Mouse (Mus musculus): ENCODE measurements around the gene Fbxl17.

Gene Fbxl17

DNA sequence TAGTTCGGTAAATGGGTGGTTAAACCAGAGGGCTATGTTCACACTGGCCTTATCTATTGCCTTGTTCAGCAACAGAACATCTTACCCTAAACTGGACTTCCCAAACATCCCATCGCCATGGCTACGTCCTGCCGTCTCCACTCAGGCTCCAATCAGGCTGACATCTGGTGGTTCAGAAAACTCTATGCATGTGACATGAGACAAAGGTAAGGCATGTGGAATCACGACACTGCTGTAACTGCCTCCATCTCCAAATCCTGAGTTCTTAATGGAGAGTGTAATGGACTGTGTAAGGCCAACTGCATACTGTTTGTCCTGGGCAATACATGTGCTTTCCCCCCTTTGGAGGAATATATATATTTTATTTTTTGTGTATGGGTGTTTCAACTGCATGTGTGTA, 382.7 kb downstream of the Fbxl17 start:
- in situ Hi-C loops (cut with MboI; ENCODE audit: low sequenced_read_pairs): no loop called here

DNA sequence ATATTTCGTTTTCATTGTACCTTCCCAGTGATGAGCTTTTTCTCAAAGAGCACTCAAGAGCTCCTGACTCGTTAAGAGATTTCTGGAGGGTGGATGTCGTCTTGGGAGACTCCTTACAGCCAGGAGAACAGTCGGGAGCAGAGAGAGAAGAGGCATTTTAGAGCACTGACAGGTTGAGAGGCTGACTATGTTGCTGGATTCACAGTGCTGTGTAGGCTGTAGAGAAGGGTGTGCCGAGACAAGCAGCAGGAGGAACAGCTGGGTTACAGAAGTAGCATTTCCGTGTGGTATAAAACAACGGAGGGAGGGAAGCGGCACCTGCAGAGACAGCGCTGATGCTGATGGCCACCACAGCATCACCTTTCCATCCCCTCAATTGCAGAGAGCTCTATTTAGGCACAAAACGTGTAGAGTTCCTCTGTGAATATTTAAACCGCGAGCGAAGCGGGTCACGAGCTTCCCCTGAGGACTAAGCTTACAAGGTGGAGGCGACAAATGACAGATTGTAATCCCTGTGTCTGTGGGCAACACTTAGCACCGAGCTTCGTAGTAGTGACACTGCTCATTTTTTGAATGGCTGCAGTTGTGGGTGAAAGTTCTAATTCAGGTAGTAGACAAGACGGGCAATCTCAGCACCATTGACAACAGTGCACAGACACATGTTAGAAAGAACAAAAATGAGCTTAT, 385.3 kb downstream of the Fbxl17 start:
- in situ Hi-C loops (cut with MboI; ENCODE audit: low sequenced_read_pairs): no loop called here

DNA sequence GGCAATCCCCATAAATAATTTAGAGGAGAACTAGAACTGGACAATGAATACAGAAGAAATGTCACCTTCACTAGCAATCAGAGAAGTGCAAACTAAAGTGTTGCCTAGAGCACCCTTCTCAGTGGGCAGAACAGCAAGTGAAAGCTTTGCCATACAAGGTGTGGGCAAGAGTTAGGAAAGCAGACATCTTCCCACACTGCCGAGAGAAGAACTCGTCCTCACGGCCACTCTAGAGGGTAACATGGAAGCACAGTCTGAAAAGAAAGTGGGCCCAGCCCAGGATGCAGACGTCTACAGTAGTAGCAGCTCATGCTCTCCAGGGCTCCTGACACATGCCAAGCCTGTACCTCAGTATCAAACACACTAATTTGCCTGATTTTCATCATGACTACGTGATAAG, 387.0 kb downstream of the Fbxl17 start:
- in situ Hi-C loops (cut with MboI; ENCODE audit: low sequenced_read_pairs): no loop called here

DNA sequence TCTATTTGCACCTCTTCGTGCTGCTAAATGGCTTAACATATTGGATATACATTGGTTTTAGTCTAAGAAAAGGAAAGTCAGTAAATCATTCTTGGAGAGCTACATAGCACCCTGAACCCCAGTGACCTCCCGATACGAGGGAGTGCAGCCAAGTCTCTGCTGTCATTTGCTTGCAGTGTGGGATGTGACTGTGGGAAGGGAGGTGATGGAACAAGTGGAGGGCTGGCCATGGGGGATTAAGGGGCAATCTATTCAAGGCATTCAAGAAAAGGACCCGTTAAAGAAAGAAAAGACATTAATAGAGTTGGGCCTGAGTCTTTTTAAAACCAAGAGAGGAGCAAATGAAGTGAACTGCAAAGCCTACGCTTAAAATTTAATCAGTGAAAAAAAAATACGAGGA, 388.8 kb downstream of the Fbxl17 start:
- in situ Hi-C loops (cut with MboI; ENCODE audit: low sequenced_read_pairs): no loop called here

DNA sequence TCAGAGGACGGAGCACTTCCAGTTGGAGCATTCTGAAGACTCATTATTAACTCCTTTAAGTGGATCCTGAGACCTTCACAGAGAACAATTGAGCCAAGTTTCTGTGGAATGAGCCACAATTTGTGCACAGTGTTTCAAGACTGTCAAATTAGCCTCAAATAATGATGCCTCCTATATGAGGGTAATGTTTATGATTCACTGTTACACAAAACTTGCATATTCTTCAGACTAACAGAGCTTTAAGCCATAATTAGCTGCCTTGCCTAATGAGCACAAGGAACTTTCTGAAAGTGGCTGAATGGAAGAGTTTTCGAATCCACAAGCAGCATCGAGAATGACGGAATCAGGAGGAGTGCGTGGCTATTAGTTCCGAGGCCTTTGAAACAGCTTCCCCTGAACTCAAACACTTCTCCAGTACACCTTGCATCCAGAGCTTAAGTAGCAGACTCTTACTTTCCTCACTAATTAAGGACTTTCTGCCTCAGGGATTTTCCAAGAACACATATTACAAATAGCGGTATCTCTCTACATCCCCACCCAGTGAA, 389.5 kb downstream of the Fbxl17 start:
- in situ Hi-C loops (cut with MboI; ENCODE audit: low sequenced_read_pairs): no loop called here

DNA sequence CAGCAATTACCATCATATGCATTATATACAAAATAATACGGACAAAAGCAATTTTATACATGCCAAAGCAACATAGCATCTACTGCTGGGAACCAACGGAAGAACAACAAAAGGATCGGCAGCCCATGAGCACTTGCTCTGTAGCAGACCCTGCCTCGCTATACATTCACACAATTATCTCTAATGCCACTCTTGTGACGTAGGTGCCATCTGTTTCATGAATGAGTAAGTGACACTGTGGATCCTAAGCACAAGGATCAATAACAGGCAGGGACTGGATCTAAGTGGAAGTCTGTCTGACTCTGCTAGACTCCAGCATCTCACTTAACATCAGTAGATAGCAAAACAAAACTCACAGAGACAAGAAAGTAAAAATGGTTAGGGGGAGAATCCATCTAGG, 391.8 kb downstream of the Fbxl17 start:
- in situ Hi-C loops (cut with MboI; ENCODE audit: low sequenced_read_pairs): no loop called here

DNA sequence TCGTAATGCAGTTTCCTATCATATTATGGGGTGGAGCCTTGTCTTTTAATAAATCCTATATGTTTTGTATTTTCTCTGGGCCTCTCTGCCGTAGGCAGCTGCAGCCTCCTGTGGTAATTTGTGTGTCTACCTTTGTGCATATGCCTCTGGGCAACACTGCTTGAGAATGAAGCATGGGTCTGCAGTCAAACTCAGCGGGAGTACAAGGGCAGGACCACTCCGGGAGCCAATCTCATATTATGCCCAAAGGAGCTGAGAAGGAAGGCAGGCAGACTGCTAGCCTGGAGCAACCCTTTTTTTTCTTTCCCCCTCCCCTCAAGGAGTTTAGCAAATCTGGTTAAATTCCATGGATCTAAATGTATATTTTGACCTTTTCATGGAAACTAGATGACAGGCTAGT, 392.3 kb downstream of the Fbxl17 start:
- in situ Hi-C loops (cut with MboI; ENCODE audit: low sequenced_read_pairs): no loop called here

DNA sequence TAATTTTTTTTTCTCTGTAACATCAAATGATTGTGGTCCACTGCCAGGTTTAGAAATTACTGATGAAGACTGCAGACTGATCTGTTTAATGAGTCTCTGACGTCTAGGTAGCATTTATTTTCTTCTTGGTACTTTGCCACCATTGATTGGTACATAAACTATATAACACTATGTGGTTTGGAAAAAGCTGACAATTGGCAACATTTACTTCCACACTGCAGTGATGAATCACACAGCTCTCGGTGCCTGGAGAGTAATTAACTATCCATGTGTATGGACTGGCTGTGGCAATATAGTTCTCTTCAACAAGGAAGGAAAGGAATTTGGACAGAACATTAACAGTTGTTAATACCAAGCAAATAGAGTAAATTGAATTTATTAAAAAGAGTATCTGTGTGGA, 404.3 kb downstream of the Fbxl17 start:
- in situ Hi-C loops (cut with MboI; ENCODE audit: low sequenced_read_pairs): no loop called here

DNA sequence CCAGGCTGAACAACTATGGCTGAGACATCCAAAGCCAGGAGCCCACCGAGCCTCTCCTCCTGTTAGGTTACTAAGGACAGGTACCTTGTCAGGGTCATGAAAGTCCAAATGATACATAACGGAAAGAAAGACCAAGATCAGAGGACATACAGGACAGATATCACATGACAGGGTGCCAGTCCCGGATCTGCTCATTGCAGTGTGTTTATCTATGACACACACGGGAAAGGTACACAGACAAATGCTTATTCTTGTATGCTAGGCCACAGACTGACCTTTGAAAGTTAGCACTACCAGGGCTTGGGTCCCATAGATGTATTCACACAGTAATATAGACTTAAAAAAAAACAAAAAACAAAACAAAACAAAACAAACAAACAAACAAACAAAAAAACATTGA, 404.8 kb downstream of the Fbxl17 start:
- in situ Hi-C loops (cut with MboI; ENCODE audit: low sequenced_read_pairs): no loop called here

DNA sequence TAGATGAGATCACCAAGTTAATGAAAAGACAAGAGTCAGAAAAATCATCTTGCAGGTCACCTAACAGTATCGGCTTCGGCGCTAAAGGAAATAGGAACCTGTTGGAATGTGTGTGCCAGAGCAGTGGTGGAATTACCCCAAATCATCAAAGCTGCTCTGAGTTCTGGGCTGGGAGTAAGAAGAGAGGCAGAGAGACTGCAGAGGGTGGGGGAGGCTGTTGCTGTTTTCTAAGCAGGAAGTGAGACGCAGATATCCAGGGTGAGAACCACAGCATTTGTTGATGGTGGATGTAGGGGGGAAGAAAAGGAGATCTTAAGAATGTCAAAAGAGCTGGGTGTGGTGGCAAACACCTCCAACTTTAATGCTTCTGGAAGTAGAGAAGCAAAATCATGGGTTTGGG, 406.6 kb downstream of the Fbxl17 start:
- in situ Hi-C loops (cut with MboI; ENCODE audit: low sequenced_read_pairs): no loop called here

DNA sequence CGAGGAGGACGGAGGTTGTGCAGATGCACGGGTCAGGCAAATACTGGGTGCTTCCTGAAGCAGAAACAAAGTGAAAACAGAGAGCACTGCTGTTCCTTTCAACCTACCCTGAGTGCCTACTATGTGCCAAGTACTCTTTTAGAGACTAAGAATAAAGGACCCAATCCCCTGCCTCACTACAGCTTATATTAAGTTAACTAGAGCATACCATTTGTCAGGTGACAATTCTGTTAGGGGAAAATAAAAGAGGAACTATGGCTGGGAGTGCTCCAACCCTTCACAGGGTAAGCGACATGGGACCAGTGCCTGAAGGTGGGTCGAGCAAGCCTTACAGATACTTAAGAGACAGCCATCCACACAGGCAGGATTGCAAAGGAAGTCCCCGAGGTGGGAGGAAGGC, 407.0 kb downstream of the Fbxl17 start:
- in situ Hi-C loops (cut with MboI; ENCODE audit: low sequenced_read_pairs): no loop called here

DNA sequence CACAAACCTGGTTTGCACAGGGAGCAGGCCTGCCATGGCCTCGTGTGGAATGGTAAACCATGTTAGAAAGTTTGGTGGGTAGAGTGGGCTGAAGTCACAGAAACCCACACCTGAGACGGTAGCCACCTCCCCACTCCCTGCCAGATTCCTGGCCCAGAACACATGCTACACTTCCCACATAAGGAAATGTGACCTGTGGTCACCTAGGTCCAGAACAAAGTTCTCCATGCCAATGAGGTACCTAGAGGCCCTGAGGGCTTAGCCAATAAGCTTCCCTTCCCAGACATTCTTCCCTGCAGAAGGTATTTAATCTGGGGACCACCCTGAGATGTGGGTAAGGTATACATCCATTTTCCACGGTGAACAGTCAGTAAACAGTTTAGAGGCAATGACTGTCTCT, 409.7 kb downstream of the Fbxl17 start:
- in situ Hi-C loops (cut with MboI; ENCODE audit: low sequenced_read_pairs): no loop called here

DNA sequence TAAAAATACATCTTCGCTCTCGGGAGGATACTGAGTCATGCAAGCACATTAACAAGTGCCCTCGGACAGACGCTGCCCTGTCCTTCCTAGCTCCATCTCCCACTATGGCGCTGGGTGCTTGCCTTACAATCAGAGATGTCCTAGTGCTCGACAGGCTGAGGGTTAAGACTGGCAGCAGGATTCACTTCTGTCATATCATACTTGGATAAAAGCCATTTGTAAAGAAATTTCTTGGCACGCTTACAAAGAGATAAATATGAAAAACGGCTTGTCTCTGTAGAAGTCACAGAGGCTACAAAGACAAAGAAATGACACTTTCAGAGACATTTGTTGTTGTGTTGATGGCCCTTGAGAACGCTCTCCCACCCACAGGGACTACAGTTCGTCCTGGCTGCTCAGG, 412.6 kb downstream of the Fbxl17 start:
- in situ Hi-C loops (cut with MboI; ENCODE audit: low sequenced_read_pairs): no loop called here

DNA sequence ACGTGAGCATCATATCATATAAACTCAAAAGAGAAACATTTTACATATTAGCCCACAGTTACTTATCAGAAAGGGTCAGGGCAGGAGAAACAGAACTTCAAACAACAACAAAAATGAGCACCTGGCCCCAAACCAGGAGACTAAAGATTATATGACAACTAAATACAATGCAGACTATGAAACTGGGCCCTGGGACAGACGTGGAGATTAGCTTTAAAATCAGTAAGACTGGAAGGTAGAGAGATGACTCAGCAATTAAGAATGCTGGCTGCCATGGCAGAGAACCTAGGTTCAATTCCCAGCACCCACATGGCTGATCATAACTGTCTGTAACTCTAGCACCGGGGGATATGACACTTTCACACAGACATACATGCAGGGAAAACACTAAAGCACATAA, 413.3 kb downstream of the Fbxl17 start:
- in situ Hi-C loops (cut with MboI; ENCODE audit: low sequenced_read_pairs): no loop called here

DNA sequence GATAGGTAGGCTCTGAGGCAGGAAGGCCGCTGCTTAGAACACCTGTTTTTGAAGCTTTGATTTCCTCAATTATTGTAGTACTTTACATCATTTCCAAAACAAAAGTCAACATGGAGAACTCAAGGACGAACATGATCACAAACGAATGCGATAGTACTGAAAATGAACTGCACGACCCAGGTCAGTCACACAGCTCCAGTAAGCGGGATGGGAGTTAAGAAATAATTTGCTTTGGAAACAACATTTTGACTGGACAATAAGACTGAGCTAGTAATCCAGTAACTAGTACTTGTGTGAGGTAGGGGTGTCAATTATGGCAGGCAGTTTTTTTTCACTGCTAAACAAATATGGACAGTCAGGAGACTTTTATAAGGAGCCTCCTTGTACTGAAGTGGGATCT, 414.6 kb downstream of the Fbxl17 start:
- in situ Hi-C loops (cut with MboI; ENCODE audit: low sequenced_read_pairs): no loop called here

DNA sequence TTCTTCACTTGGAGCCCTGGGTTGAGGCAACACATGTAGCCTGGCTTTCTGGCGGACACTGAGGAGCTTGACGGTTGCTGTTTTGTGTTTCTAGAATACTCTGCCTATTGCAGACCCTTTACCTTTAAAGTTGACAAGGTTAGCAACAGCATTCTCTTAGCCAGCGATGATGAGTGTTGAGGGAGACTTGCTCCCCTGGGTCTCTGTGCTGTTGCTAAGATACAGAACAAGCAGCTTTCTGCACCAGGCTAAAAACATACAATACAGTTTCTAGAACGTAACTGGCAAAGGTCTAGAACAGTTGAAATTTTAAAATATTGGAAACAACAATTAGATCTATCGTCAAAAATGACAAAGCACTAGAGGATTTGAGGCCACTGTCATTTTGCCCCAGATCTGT, 420.7 kb downstream of the Fbxl17 start:
- in situ Hi-C loops (cut with MboI; ENCODE audit: low sequenced_read_pairs): no loop called here

DNA sequence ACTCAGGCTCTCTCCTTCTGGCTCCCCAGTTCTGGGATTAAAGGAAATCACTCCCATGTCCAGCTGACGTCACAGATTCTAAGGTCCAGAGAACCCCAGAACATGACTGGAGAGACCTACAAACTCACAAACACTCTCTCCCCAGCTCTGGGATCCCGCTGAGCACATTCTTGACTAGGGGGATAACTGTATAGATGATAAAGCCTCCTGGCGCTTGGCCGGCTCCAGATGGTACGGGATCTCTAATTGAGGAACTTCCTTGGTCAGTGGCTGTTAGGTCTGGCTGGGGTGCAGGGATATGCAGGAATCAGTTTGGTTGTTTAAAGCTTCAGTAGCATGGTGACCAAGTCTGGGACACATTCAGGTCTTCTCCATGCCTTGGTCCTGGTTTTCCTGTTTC, 422.3 kb downstream of the Fbxl17 start:
- in situ Hi-C loops (cut with MboI; ENCODE audit: low sequenced_read_pairs): no loop called here

DNA sequence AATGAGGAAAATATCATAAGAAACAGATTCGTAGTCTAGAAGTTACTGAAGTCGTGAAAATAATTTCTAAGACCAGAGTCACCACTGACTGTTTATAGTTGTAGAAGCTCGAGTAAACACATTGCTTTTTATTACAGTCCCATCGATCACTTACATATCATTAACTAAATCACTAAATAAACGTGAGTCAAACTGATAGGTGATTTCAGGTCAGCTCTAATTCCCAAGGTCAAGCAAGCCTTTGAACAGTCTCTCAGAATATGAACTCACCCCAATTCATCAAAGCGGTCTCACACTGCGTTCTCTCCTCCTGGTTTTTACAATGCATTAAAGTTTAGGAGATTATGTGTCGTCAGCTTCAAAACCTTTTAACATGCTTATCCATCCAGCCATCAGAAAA, 423.2 kb downstream of the Fbxl17 start:
- in situ Hi-C loops (cut with MboI; ENCODE audit: low sequenced_read_pairs): no loop called here

DNA sequence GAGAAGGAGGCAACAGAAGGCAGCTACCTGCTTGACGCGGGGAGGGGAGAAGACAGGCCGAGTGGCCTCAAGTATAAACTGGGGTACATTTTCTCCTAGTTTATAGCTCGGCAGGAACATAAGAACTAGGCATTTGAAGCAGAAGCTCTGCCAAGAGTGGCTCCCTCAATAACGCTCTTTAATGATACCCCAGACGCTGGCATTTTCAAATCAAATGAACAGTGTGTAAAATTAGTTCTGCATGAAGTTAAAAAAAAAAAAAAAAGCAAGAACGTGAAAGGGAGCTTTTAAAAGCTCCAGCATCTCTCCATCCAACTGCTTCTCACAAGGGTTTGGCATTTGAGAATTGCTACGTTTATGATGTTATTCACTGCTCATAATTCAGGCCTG, 423.8 kb downstream of the Fbxl17 start:
- in situ Hi-C loops (cut with MboI; ENCODE audit: low sequenced_read_pairs): no loop called here

DNA sequence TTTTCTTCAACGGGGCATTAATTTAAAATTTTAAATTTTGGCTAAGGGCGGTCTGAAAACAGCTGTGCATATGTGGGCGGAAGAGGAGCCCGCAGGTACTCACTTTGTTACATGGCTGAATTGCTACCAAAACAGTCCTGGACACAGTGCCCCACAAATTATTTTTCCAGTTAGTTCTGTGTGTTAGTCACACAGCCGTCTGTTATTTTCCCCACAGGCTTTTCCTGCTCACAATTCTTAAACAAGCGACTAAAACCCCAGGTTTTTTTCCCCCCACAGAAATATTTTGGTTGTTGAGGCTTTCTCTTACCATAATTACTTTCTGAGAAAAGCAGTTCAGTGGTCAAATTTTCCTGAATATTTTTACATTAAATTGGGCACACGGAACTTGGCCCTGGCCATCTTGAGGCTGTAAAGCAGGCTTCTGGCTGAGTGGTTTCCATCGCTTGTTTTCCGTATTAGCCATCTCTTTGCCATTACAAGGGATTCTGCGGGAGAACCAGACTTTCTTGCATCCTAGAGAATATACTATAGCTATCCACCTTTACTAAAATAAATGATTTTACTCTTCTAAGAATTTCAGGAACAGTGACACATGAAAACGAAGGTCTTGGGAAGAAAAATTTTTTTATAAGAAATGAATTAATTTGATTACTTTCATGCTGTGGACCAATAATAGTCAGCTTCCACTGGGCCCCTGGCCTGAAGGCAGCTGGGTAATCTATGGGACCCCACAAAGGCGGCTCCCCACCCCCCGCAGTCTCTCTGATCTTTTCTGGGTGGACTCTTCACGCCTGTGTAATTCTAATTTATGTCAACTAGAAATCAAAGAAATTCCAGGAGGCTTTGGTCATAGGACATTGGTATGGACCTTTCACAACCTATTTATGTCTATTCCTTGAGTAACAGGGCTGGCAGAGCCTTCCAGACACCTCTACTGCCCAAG, 424.5 kb downstream of the Fbxl17 start:
- in situ Hi-C loops (cut with MboI; ENCODE audit: low sequenced_read_pairs): no loop called here

DNA sequence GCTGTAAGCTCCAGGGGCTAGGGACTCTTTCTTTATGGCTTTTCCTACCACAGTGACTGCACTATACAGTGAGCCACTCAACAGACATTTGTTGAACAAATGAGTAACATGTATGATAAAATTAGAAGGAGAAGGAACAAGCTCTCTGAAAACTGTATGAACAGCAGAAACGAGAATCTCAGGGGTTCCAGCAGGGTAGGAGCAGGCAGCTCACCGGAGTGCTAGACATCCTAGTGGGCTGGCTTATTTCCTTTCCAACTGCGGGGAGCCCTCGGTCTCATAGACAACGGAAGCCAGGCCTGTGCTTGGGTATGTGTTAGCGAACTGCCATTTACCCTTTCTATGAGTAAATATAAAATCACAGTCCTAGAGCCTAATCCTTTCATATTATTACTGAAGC, 426.5 kb downstream of the Fbxl17 start:
- in situ Hi-C loops (cut with MboI; ENCODE audit: low sequenced_read_pairs): no loop called here
